Comparison of ENCODE assay signal across 8 mouse cellular contexts in genomic region chr14:55105386-55105785, GRCm38 (mm10). TPM values are rescaled to one million over a fixed set of nuclear protein-coding genes. Genes with fewer than 3 reads are reported as not detected.
DNase-seq lines count a peak whose midpoint lies in the region; ATAC-seq and TF ChIP-seq lines count a peak whose summit lies in the region.

No protein-coding gene starts in this region.

- 26% methylated on average over 7 of the region's 7 CpGs for WGBS in heart, adult 2 months
- 8% methylated on average over 7 of the region's 7 CpGs for WGBS in hindbrain, embryonic 11.5 days
- WGBS in midbrain, embryonic 12.5 days = 4% methylated on average over 7 of the region's 7 CpGs

- TF ChIP-seq POLR2A in heart, adult 2 months (IDR thresholded peaks at IDR 0.05; ENCODE audit: insufficient read depth, low read depth, low read length) = no peak
- TF ChIP-seq POLR2A in ES-Bruce4 (IDR thresholded peaks at IDR 0.05; ENCODE audit: insufficient read depth, low read length) = no peak

- H3K4me1 ChIP-seq in heart, adult 2 months (ENCODE audit: control insufficient read depth, insufficient read depth, low read length) = no peaks in the 10 kb centered on the region
- no peaks in the 10 kb centered on the region for H3K4me1 ChIP-seq in ES-Bruce4 (ENCODE audit: control insufficient read depth, insufficient read depth, low read length)
- H3K4me1 ChIP-seq in hindbrain, embryonic 11.5 days (replicated peaks; ENCODE audit: control insufficient read depth, insufficient read depth, low read length) = peaks cover 14% of the 10 kb centered on the region; the same call in 1 of the 2 replicates
- H3K4me1 ChIP-seq in midbrain, embryonic 12.5 days = peaks cover 37% of the 10 kb centered on the region

- peak overlapping the region; percentile 68; the same call in 1 of the 2 replicates for H3K4me3 ChIP-seq in heart, adult 2 months
- no peak overlapping the region for H3K4me3 ChIP-seq in ES-Bruce4 (ENCODE audit: low read depth, low read length)
- H3K4me3 ChIP-seq in hindbrain, embryonic 11.5 days (ENCODE audit: low read depth, low read length) = peak overlapping the region; percentile 41
- peak overlapping the region; percentile 43 for H3K4me3 ChIP-seq in midbrain, embryonic 12.5 days

- H3K4me2 ChIP-seq in hindbrain, embryonic 11.5 days (replicated peaks; ENCODE audit: low read depth, low read length) = peak overlapping the region; percentile 86
- H3K4me2 ChIP-seq in midbrain, embryonic 12.5 days (replicated peaks) = peak overlapping the region; percentile 77

- no peaks in the 10 kb centered on the region for H3K79me2 ChIP-seq in heart, adult 2 months (replicated peaks; ENCODE audit: control insufficient read depth, insufficient read depth, low read length)

- H3K27me3 ChIP-seq in heart, adult 2 months (ENCODE audit: control insufficient read depth, insufficient read depth, low read length) = no peaks in the 10 kb centered on the region; the same call in 1 of the 2 replicates
- H3K27me3 ChIP-seq in ES-Bruce4 (ENCODE audit: control insufficient read depth, insufficient read depth, low read length, poor library complexity, severe bottlenecking) = no peaks in the 10 kb centered on the region
- peaks cover 6% of the 10 kb centered on the region; the same call in 1 of the 2 replicates for H3K27me3 ChIP-seq in hindbrain, embryonic 11.5 days (ENCODE audit: control insufficient read depth, insufficient read depth, low read length)
- peaks cover 34% of the 10 kb centered on the region for H3K27me3 ChIP-seq in midbrain, embryonic 12.5 days

- no peak for TF ChIP-seq CTCF in heart, adult 2 months (IDR thresholded peaks at IDR 0.05)
- TF ChIP-seq CTCF in ES-Bruce4 (IDR thresholded peaks at IDR 0.05; ENCODE audit: low read depth, low read length) = no peak

- H3K9me3 ChIP-seq in ES-Bruce4 (replicated peaks; ENCODE audit: control insufficient read depth, insufficient read depth, low read length, poor library complexity, severe bottlenecking) = no peaks in the 10 kb centered on the region
- no peaks in the 10 kb centered on the region for H3K9me3 ChIP-seq in hindbrain, embryonic 11.5 days (ENCODE audit: control insufficient read depth, low read length)
- H3K9me3 ChIP-seq in midbrain, embryonic 12.5 days = no peaks in the 10 kb centered on the region

- H3K27ac ChIP-seq in heart, adult 2 months = no peak overlapping the region; the same call in 1 of the 2 replicates
- H3K27ac ChIP-seq in ES-Bruce4 (ENCODE audit: insufficient read depth, low read length) = no peak overlapping the region
- no peak overlapping the region for H3K27ac ChIP-seq in hindbrain, embryonic 11.5 days (ENCODE audit: low read depth, low read length)
- no peak overlapping the region for H3K27ac ChIP-seq in midbrain, embryonic 12.5 days (replicated peaks)

- no peaks in the 10 kb centered on the region for H3K36me3 ChIP-seq in heart, adult 2 months (ENCODE audit: control insufficient read depth, insufficient read depth, low read length)
- H3K36me3 ChIP-seq in ES-Bruce4 (ENCODE audit: control insufficient read depth, insufficient read depth, low read length, poor library complexity, severe bottlenecking) = no peaks in the 10 kb centered on the region
- no peaks in the 10 kb centered on the region for H3K36me3 ChIP-seq in hindbrain, embryonic 11.5 days (ENCODE audit: control insufficient read depth, insufficient read depth, low read length)
- no peaks in the 10 kb centered on the region for H3K36me3 ChIP-seq in midbrain, embryonic 12.5 days

- intact Hi-C loops in heart, adult 2 months (cut with DNase I) = no loop called here

- no peak for DNase-seq in heart, adult 2 months
- DNase-seq in heart, adult 18-20 months = no peak
- DNase-seq in hindbrain, embryonic 11.5 days (ENCODE audit: low spot score) = no peak
- no peak for DNase-seq in frontal cortex, postnatal 14 days (ENCODE audit: low spot score in 2 of 2)
- no peak for DNase-seq in thymus, postnatal 25 days
- no peak for DNase-seq in lung, adult 18-20 months

- no peak for ATAC-seq in hindbrain, embryonic 11.5 days (ENCODE audit: low FRiP score)
- no peak for ATAC-seq in midbrain, embryonic 12.5 days (ENCODE audit: low FRiP score, low read depth)

- no peak for TF ChIP-seq EP300 in heart, adult 2 months (IDR thresholded peaks at IDR 0.05; ENCODE audit: insufficient read depth, low read depth, low read length)
- no peak for TF ChIP-seq EP300 in ES-Bruce4 (IDR thresholded peaks at IDR 0.05; ENCODE audit: insufficient read depth, low read depth, low read length)

- no peak overlapping the region for H3K9ac ChIP-seq in heart, adult 2 months (ENCODE audit: low read depth, low read length)
- H3K9ac ChIP-seq in ES-Bruce4 (ENCODE audit: low read depth, poor library complexity, severe bottlenecking) = peak overlapping the region; percentile 79
- H3K9ac ChIP-seq in hindbrain, embryonic 11.5 days (ENCODE audit: low read depth, low read length) = no peak overlapping the region; the same call in 1 of the 2 replicates
- H3K9ac ChIP-seq in midbrain, embryonic 12.5 days (replicated peaks) = 0 out of 2 replicates have a peak overlapping the region, but pooled peaks have one; percentile 17

RNA-seq across cellular contexts. Expression of gene Ap1g2, which starts 1.0 kb away (rescaled TPM):
- 1 to 10 TPM; 5.3 to 5.6 TPM for total RNA-seq in heart, adult 2 months (2021)
- 8.2 and 10.2 TPM in 2 replicates for polyA plus RNA-seq in heart, adult 2 months (2012; rRNA removed)
- 1 to 10 TPM; 3.3 to 8.3 TPM for total RNA-seq in heart, adult 18-20 months (2021)
- 20.6 and 23.9 TPM in 2 replicates for polyA plus RNA-seq in ES-Bruce4 (2011; ENCODE audit: insufficient read depth, insufficient read length, low read depth, missing spikeins)
- 9.0 and 9.4 TPM in 2 replicates for polyA plus RNA-seq in hindbrain, embryonic 11.5 days (2014; fragmentation: Nextera tagmentation; extraction: Ambion mirVana)
- polyA plus RNA-seq in midbrain, embryonic 12.5 days (2016; fragmentation: Nextera tagmentation; extraction: Ambion mirVana) = 8.2 and 10.9 TPM in 2 replicates

RNA-seq across cellular contexts. Expression of gene Thtpa, which starts 10.8 kb away (rescaled TPM):
- total RNA-seq in heart, adult 2 months (2021) = 10 to 100 TPM; 10.7 to 13.4 TPM
- 8.2 and 9.7 TPM in 2 replicates for polyA plus RNA-seq in heart, adult 2 months (2012; rRNA removed)
- total RNA-seq in heart, adult 18-20 months (2021) = 10 to 100 TPM; 11.3 to 12.9 TPM
- polyA plus RNA-seq in ES-Bruce4 (2011; ENCODE audit: insufficient read depth, insufficient read length, low read depth, missing spikeins) = 6.9 and 8.6 TPM in 2 replicates
- 18.2 and 20.9 TPM in 2 replicates for polyA plus RNA-seq in hindbrain, embryonic 11.5 days (2014; fragmentation: Nextera tagmentation; extraction: Ambion mirVana)
- polyA plus RNA-seq in midbrain, embryonic 12.5 days (2016; fragmentation: Nextera tagmentation; extraction: Ambion mirVana) = 26.6 and 27.3 TPM in 2 replicates

RNA-seq across cellular contexts. Expression of gene Jph4, which starts 11.3 kb away (rescaled TPM):
- total RNA-seq in heart, adult 2 months (2021) = under 1 TPM in 1 of 2 experiments, not detected in 1; 0.23 TPM
- polyA plus RNA-seq in heart, adult 2 months (2012; rRNA removed) = 0.25 and 0.32 TPM in 2 replicates
- under 1 TPM in 1 of 2 experiments, not detected in 1; 0.08 TPM for total RNA-seq in heart, adult 18-20 months (2021)
- 3.6 and 4.7 TPM in 2 replicates for polyA plus RNA-seq in ES-Bruce4 (2011; ENCODE audit: insufficient read depth, insufficient read length, low read depth, missing spikeins)
- 2.8 and 3.3 TPM in 2 replicates for polyA plus RNA-seq in hindbrain, embryonic 11.5 days (2014; fragmentation: Nextera tagmentation; extraction: Ambion mirVana)
- 7.2 and 9.9 TPM in 2 replicates for polyA plus RNA-seq in midbrain, embryonic 12.5 days (2016; fragmentation: Nextera tagmentation; extraction: Ambion mirVana)

RNA-seq across cellular contexts. Expression of gene Zfhx2, which starts 13.3 kb away (rescaled TPM):
- total RNA-seq in heart, adult 2 months (2021) = 1 to 10 TPM; 3.9 to 4.1 TPM
- 1.1 and 1.3 TPM in 2 replicates for polyA plus RNA-seq in heart, adult 2 months (2012; rRNA removed)
- total RNA-seq in heart, adult 18-20 months (2021) = 1 to 10 TPM; 4.5 to 5.0 TPM
- polyA plus RNA-seq in ES-Bruce4 (2011; ENCODE audit: insufficient read depth, insufficient read length, low read depth, missing spikeins) = 18.1 and 24.6 TPM in 2 replicates
- 16.1 and 20.8 TPM in 2 replicates for polyA plus RNA-seq in hindbrain, embryonic 11.5 days (2014; fragmentation: Nextera tagmentation; extraction: Ambion mirVana)
- 26.2 and 30.2 TPM in 2 replicates for polyA plus RNA-seq in midbrain, embryonic 12.5 days (2016; fragmentation: Nextera tagmentation; extraction: Ambion mirVana)

Comparison
In these comparisons a context has a peak if more than half of its experiments do, and no peak if none do; other contexts are left out.
1. H3K9ac ChIP-seq: peak in ES-Bruce4 (single experiment) and midbrain, embryonic 12.5 days (single experiment); none in heart, adult 2 months (single experiment) and hindbrain, embryonic 11.5 days (single experiment).